Mouse (Mus musculus) kidney, adult 18-20 months (tissue): ENCODE results near the gene Ntm.
A peak's percentile ranks its signal among the peaks of the same experiment; 100 is the strongest.

Experiments used
- DNase-seq: peaks from one replicate; pipeline ENCODE4 v3.0.0; 2021

The Ntm gene

GRCm38 (mm10) chr9:29209243-29209642 is 753.7 kb downstream of the Ntm start:
- DNase-seq = no peak

GRCm38 (mm10) chr9:29208142-29208541 is 754.8 kb downstream of the Ntm start:
- DNase-seq = no peak

GRCm38 (mm10) chr9:29205680-29206079 is 757.3 kb downstream of the Ntm start:
- DNase-seq = no peak

- DNase-seq = no peak
Measured at GRCm38 (mm10) chr9:29202196-29202595, 760.7 kb downstream of the Ntm start.

DNA sequence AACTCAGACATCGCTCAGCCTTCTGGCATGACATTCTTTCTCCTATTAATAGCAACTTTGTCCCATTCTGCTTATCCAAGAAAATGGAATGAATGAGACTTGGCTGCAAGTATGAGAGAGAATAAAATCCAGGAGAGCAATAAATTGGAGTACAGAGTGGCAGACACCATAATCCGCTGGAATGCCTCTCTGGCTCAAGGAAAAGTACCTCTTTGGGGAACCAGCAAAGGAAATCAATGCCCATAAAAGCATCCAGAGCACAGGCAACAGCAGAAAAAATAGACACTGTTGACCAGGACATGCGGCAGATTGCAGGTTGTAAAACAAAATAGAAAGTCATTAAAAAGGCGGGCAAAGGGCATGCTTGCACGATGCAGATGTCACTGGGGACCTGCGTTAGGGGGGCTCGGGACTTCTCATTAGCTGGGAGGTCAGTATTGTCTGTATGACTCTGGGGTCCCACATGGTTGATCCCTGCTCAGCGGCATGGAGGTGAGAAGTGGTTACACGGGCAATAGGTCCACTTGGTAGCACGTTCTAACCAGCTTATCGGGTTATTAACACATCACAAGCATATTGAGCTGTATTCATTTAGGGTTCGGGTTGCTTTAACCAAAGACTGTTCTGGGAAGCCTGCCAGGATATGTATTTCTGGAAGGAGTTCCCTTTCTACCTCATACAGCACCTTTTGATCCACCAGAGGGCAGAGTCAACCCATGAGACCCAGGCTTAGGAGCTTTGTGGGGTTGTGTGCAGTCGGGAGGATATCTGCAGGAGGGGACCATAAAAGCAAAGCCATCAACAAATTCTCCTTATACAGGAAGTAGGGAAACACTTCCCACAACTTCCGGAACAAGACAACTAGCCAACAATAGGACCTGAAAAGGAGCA is 761.5 kb downstream of the Ntm start:
- peak; percentile 7 for DNase-seq

DNA sequence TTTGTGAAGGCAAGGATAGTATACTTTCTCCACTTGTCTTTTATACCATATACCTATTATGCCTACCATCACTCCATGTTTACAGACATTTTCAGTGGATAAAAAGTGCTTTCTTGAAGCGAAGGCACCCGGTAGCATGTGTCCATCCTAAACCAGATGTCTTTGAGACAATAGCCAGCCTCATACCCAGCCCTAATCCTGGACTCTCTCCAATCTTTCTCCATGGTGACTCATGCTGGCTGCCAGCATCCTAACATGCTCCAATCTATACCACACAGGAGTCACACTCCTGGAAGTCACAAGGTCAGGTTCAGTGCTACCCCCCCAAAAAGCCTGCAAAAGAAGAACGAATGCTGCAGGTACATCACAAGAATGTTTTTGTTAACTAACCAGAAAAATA is 765.9 kb downstream of the Ntm start:
- no peak for DNase-seq

- DNase-seq = no peak
Measured at GRCm38 (mm10) chr9:29194265-29194664, 768.7 kb downstream of the Ntm start.

GRCm38 (mm10) chr9:29183011-29183410 is 779.9 kb downstream of the Ntm start:
- DNase-seq = no peak

DNA sequence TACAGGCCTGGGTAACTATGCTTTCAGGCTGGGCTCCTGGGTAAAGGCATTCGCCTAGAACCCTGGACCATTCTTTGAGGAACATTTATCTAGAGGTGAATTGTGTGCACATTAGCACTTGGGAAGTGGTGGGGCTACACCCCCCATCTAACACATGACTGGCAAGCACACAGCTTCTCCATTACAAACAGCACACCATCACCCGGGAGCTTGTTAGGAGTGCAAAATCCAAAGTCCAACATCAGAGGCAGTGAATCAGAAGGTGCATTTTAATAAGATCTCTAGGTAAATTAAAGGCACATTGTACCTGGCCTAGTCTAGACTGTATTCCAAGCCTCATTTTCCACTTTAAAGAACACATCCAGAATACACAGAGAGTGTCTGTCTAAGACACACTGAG is 781.3 kb downstream of the Ntm start:
- DNase-seq = no peak

GRCm38 (mm10) chr9:29165731-29166130 is 797.2 kb downstream of the Ntm start:
- DNase-seq = no peak

DNA sequence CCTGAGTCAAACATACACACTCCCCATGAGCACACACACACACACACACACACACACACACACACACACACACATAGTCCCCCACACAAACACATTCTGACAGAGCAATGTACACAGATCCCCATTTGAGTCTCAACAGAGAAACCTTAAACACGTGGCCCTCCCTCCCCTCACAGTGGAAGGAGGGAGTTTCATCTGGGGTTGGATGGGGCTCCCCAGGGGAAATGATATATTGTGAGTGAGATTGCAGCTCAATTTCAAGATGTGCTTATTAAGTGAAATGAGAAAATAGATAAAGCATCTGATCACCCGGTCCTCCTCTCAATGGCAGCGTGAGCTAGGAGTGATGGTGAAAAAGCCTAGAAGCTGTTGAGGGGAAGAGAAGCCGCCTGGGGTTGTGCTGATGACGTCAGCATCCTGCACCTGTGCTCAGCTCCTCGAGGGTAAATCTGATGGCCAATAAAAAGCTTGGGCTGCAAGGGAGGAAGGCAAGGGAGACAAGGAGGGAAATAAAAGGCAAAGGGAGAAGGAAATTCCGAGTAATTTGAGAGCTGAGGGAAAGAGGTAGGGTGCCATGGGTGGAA is 801.8 kb downstream of the Ntm start:
- DNase-seq = no peak

- DNase-seq = peak; percentile 11
Measured at GRCm38 (mm10) chr9:29145901-29146300, 817.0 kb downstream of the Ntm start.

- DNase-seq = no peak
Measured at GRCm38 (mm10) chr9:29136039-29136438, 826.9 kb downstream of the Ntm start.

DNA sequence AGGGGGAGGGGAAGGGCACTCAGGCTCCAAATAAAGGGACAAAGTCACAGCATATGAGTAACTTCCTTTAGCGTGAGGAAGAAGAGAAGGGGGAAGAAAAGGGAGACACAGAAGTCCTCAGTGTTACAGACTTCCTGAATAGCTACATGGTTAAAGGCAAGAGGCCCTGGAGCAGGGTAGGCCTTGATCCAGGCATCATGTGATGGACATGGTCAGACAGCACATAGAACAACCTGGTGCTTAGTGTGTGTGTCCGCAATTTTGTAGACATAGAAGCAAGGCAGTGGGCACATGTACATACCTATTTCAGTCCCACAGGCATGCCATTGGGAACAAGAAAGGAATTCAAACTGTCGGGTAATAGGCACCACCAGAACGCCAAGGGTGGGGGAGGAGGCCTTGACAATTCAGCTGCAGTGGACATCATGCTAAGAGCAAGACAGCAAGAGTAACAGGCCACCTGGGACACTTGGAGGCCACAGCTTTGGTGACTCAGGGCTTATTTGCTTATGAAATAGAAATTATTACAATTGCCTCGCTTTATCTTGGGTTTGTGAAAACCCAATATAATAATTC is 832.1 kb downstream of the Ntm start:
- no peak for DNase-seq

GRCm38 (mm10) chr9:29130316-29130715 is 832.6 kb downstream of the Ntm start:
- no peak for DNase-seq

DNA sequence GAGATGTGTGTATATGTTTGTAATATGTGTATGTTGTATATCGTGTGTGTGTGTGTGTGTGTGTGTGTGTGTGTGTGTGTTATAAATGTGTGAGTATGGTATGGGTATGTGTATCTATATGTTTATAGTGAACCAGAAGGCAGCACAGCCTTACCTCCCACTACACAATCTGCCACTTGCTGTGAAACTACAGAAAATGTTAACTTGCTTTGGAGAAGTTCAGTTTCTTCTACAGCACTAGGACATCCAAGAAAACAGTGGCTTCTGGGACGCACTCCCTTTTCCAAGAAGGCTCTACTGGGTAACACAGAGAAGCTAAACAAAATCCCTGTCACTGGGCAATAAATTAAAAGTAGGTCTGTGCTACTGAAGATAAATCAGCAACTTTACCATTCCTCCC is 834.5 kb downstream of the Ntm start:
- no peak for DNase-seq

- DNase-seq = no peak
Measured at GRCm38 (mm10) chr9:29124455-29124854, 838.5 kb downstream of the Ntm start.

DNA sequence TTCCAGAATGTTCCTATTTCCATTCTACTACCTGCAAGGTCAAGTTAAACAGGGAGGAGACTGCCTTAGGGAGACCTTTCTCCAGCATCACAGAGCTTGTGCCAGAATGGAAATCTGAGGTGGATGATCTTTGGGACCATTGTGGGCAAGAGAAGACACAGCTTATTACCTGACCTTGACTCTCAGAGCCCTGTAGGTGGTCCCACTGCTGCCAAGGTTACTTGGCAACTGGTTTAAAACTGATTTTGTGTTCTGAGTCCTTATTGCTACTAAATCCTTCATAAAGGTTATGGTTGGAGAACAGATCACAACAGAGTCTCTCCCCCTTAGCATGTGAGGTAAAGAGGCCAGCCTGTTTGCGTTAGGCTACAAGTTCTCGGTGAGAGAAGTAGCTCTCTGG is 839.1 kb downstream of the Ntm start:
- no peak for DNase-seq

- DNase-seq = no peak
Measured at GRCm38 (mm10) chr9:29117561-29118112, 845.3 kb downstream of the Ntm start.

GRCm38 (mm10) chr9:29115337-29115736 is 847.6 kb downstream of the Ntm start:
- no peak for DNase-seq

DNA sequence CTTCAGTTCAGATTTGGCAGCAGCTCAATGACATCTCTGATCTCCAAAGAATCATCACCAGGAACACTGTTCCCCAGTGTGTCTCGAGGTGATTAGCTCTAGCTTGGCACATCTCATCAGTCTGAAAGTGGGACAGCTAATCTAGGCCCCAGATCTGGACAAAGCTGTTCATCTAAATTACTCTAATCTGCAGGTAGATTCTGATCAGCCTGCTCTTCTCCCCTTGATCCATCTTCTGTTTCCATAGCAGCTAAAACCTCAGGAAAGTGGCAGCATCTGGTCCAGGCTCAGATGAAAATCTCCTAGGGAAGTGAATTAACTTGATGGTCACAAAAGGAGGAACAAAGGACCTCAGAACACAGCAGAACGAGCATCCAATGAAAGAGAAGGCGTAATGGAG is 856.2 kb downstream of the Ntm start:
- no peak for DNase-seq

- DNase-seq = no peak
Measured at GRCm38 (mm10) chr9:29104442-29104841, 858.5 kb downstream of the Ntm start.

DNA sequence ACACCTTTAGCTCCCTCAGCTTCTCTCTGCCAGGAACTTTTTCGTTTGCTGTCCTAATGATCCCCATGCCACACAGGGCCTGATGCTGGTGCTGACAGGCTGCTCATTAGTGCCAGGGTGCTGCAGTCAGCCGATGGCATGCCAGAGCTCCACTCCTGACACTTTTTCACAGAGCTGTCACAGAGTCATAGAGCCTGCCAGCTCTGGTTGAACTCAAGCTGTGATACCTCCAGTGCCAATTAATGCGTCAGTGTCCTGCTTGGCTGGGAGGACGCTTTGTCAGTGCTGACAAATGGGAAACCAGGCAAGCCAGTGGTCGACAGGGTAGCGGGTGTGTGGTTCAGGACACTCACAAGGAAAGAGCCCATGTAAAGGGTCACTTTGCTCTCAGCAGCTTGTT is 858.9 kb downstream of the Ntm start:
- no peak for DNase-seq

DNA sequence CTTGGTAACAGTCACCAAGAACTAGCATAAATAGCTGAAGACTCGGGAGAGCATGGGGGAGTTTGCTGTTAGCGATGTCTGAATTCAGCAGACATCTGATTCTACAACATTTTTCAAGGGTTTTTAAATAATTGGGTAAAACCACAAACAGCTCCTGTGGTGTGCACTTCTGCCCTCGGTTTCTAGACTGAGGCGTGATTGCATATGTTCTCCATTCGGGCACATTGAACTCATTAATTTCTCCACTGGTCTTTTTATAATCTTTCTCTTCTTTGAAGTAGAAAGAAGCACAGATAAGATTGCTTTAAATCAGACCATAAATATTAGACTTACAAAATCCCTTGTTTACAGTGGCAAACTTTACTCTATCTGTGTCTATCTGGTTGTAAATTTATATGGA is 862.3 kb downstream of the Ntm start:
- no peak for DNase-seq
